Mouse (Mus musculus): ENCODE data around the gene Slc15a3.

Gene Slc15a3

GRCm38 (mm10) chr19:10869241-10869885, 29.8 kb downstream of the Slc15a3 start:
- ATAC-seq (ENCODE audit: low TSS enrichment) = peak; percentile 93

GRCm38 (mm10) chr19:10869886-10870527, 30.5 kb downstream of the Slc15a3 start, which contains the start of gene Tmem132a:
Gene Tmem132a (minus strand): TSS chr19:10869940.
- peak; percentile 3; the same call in 1 of the 2 replicates for ATAC-seq (ENCODE audit: low TSS enrichment)

- no peak for ATAC-seq (ENCODE audit: low TSS enrichment)
Measured at GRCm38 (mm10) chr19:10870676-10871075, 31.1 kb downstream of the Slc15a3 start.

GRCm38 (mm10) chr19:10871328-10871961, 31.9 kb downstream of the Slc15a3 start:
- no peak for ATAC-seq (ENCODE audit: low TSS enrichment)

- ATAC-seq (ENCODE audit: low TSS enrichment) = no peak
Measured at GRCm38 (mm10) chr19:10878201-10878837, 38.8 kb downstream of the Slc15a3 start.

- no peak for ATAC-seq (ENCODE audit: low TSS enrichment)
Measured at GRCm38 (mm10) chr19:10880085-10880974, 40.8 kb downstream of the Slc15a3 start.

- ATAC-seq (ENCODE audit: low TSS enrichment) = peak; percentile 5; the same call in 1 of the 2 replicates
Measured at GRCm38 (mm10) chr19:10880975-10881425, 41.5 kb downstream of the Slc15a3 start.

GRCm38 (mm10) chr19:10881426-10882154, 42.1 kb downstream of the Slc15a3 start, which contains the start of gene Tmem109:
Gene Tmem109 (minus strand): TSS chr19:10882001.
- ATAC-seq (ENCODE audit: low TSS enrichment) = peak; percentile 87

- no peak for ATAC-seq (ENCODE audit: low TSS enrichment)
Measured at GRCm38 (mm10) chr19:10892201-10892600, 52.7 kb downstream of the Slc15a3 start.

GRCm38 (mm10) chr19:10895016-10895528, 55.5 kb downstream of the Slc15a3 start, which contains the start of gene Prpf19:
Gene Prpf19 (plus strand): TSS chr19:10895231.
- peak; percentile 95 for ATAC-seq (ENCODE audit: low TSS enrichment)

GRCm38 (mm10) chr19:10895708-10896107, 56.2 kb downstream of the Slc15a3 start:
- no peak for ATAC-seq (ENCODE audit: low TSS enrichment)

- ATAC-seq (ENCODE audit: low TSS enrichment) = no peak
Measured at GRCm38 (mm10) chr19:10896849-10897248, 57.3 kb downstream of the Slc15a3 start.

- no peak for ATAC-seq (ENCODE audit: low TSS enrichment)
Measured at GRCm38 (mm10) chr19:10897491-10897890, 58.0 kb downstream of the Slc15a3 start.

- no peak for ATAC-seq (ENCODE audit: low TSS enrichment)
Measured at GRCm38 (mm10) chr19:10900315-10900714, 60.8 kb downstream of the Slc15a3 start.

GRCm38 (mm10) chr19:10901046-10901445, 61.5 kb downstream of the Slc15a3 start:
- no peak for ATAC-seq (ENCODE audit: low TSS enrichment)

GRCm38 (mm10) chr19:10904512-10904911, 65.0 kb downstream of the Slc15a3 start:
- ATAC-seq (ENCODE audit: low TSS enrichment) = no peak

GRCm38 (mm10) chr19:10904927-10905727, 65.6 kb downstream of the Slc15a3 start:
- peak; percentile 83 for ATAC-seq (ENCODE audit: low TSS enrichment)

GRCm38 (mm10) chr19:10905728-10906000, 66.1 kb downstream of the Slc15a3 start:
- no peak for ATAC-seq (ENCODE audit: low TSS enrichment)

- ATAC-seq (ENCODE audit: low TSS enrichment) = peak; percentile 42; the same call in 1 of the 2 replicates
Measured at GRCm38 (mm10) chr19:10907891-10908290, 68.4 kb downstream of the Slc15a3 start.

Data from frontal cortex, adult (tissue).